Comparison of ENCODE assay signal across 8 mouse cellular contexts in genomic region chr11:85234363-85234989, GRCm38 (mm10). TPM values are rescaled to one million over a fixed set of nuclear protein-coding genes. Genes with fewer than 3 reads are reported as not detected.
DNase-seq lines count a peak whose midpoint lies in the region; ATAC-seq and TF ChIP-seq lines count a peak whose summit lies in the region.

No protein-coding gene starts in this region.

- 0 out of 2 replicates have a peak overlapping the region, but pooled peaks have one; percentile 3 for H3K4me2 ChIP-seq in CH12.LX (ENCODE audit: insufficient read depth, low read depth, poor library complexity, severe bottlenecking)
- peak overlapping the region; percentile 80 for H3K4me2 ChIP-seq in forebrain, embryonic 12.5 days
- peak overlapping the region; percentile 82 for H3K4me2 ChIP-seq in heart, postnatal 0 days (ENCODE audit: low read depth, low read length)
- H3K4me2 ChIP-seq in liver, embryonic 16.5 days (ENCODE audit: low read depth, low read length): peak overlapping the region; percentile 94
- H3K4me2 ChIP-seq in neural tube, embryonic 14.5 days (ENCODE audit: low read depth, low read length): peak overlapping the region; percentile 48

- peak overlapping the region; percentile 76 to 90 (median 84) for H3K4me3 ChIP-seq in CH12.LX (replicated peaks in 1 of 3; ENCODE audit: low read depth in 2 of 3, low read length in 2 of 3, poor library complexity in 1 of 3)
- H3K4me3 ChIP-seq in forebrain, embryonic 12.5 days (replicated peaks): peak overlapping the region; percentile 85
- peak overlapping the region; percentile 86 for H3K4me3 ChIP-seq in heart, postnatal 0 days (ENCODE audit: low read depth, low read length)
- H3K4me3 ChIP-seq in liver, embryonic 16.5 days (ENCODE audit: low read depth, low read length): peak overlapping the region; percentile 95
- peak overlapping the region; percentile 97 for H3K4me3 ChIP-seq in neural tube, embryonic 14.5 days (ENCODE audit: low read depth, low read length)
- H3K4me3 ChIP-seq in testis, adult 2 months (ENCODE audit: control insufficient read depth, low read depth, low read length): peak overlapping the region; percentile 86

- peak; percentile 92 for ATAC-seq in forebrain, embryonic 12.5 days (ENCODE audit: low FRiP score)
- peak; percentile 91 for ATAC-seq in heart, postnatal 0 days (ENCODE audit: insufficient read depth, low read depth)
- peak; percentile 94 for ATAC-seq in liver, embryonic 16.5 days (ENCODE audit: low read depth)
- ATAC-seq in neural tube, embryonic 14.5 days (ENCODE audit: low read depth): peak; percentile 96

- under 1% methylated on average over 61 of the region's 70 CpGs for WGBS in forebrain, embryonic 12.5 days
- under 1% methylated on average over 61 of the region's 70 CpGs for WGBS in heart, postnatal 0 days
- WGBS in liver, embryonic 16.5 days (ENCODE audit: insufficient replicate concordance): under 1% methylated on average over 70 of the region's 70 CpGs
- WGBS in neural tube, embryonic 14.5 days: under 1% methylated on average over 70 of the region's 70 CpGs

- TF ChIP-seq POLR2A in CH12.LX (IDR thresholded peaks at IDR 0.05; ENCODE audit: low read depth, low read length): no peak
- no peak; the same call in 1 of the 2 replicates for TF ChIP-seq POLR2A in testis, adult 2 months (IDR thresholded peaks at IDR 0.05; ENCODE audit: control insufficient read depth, low read depth, low read length)

- H3K79me2 ChIP-seq in CH12.LX (replicated peaks; ENCODE audit: control insufficient read depth, extremely low read depth, insufficient read depth, poor library complexity, severe bottlenecking): peaks cover 50% of the 10 kb centered on the region

- no peaks in the 10 kb centered on the region for H3K9me3 ChIP-seq in CH12.LX (replicated peaks; ENCODE audit: low read length)
- H3K9me3 ChIP-seq in forebrain, embryonic 12.5 days: no peaks in the 10 kb centered on the region
- H3K9me3 ChIP-seq in heart, postnatal 0 days (replicated peaks; ENCODE audit: control insufficient read depth, low read length): no peaks in the 10 kb centered on the region
- H3K9me3 ChIP-seq in liver, embryonic 16.5 days (replicated peaks; ENCODE audit: control insufficient read depth, low read length): no peaks in the 10 kb centered on the region
- no peaks in the 10 kb centered on the region for H3K9me3 ChIP-seq in neural tube, embryonic 14.5 days (ENCODE audit: control insufficient read depth, low read length)

- H3K27me3 ChIP-seq in CH12.LX (replicated peaks): no peaks in the 10 kb centered on the region
- H3K27me3 ChIP-seq in forebrain, embryonic 12.5 days: no peaks in the 10 kb centered on the region
- no peaks in the 10 kb centered on the region for H3K27me3 ChIP-seq in heart, postnatal 0 days (ENCODE audit: control insufficient read depth, insufficient read depth, low read length)
- no peaks in the 10 kb centered on the region for H3K27me3 ChIP-seq in liver, embryonic 16.5 days (ENCODE audit: control insufficient read depth, insufficient read depth, low read depth, low read length)
- H3K27me3 ChIP-seq in neural tube, embryonic 14.5 days (ENCODE audit: control insufficient read depth, insufficient read depth, low read length): no peaks in the 10 kb centered on the region
- H3K27me3 ChIP-seq in testis, adult 2 months (ENCODE audit: control insufficient read depth, insufficient read depth, low read length): no peaks in the 10 kb centered on the region

- TF ChIP-seq CTCF in CH12.LX (conservative IDR thresholded peaks at IDR 0.05 in 1 of 2, IDR thresholded peaks at IDR 0.05 in 1 of 2; ENCODE audit: low read depth in 2 of 2, low read length in 2 of 2): no peak
- TF ChIP-seq CTCF in heart, postnatal 0 days (IDR thresholded peaks at IDR 0.05; ENCODE audit: low read depth): no peak
- no peak for TF ChIP-seq CTCF in testis, adult 2 months (IDR thresholded peaks at IDR 0.05; ENCODE audit: control insufficient read depth, insufficient read depth, insufficient replicate concordance, low read depth, low read length)

- H3K4me1 ChIP-seq in CH12.LX (ENCODE audit: control insufficient read depth in 1 of 2, insufficient read depth in 2 of 2): peaks cover 0 to 27% of the 10 kb centered on the region in 2 experiments; a peak in 2 of 4 replicates
- H3K4me1 ChIP-seq in forebrain, embryonic 12.5 days: peaks cover 16% of the 10 kb centered on the region
- peaks cover 13% of the 10 kb centered on the region; the same call in 1 of the 2 replicates for H3K4me1 ChIP-seq in heart, postnatal 0 days (ENCODE audit: control insufficient read depth, insufficient read depth)
- peaks cover 13% of the 10 kb centered on the region for H3K4me1 ChIP-seq in liver, embryonic 16.5 days (ENCODE audit: control insufficient read depth, low read depth, low read length)
- H3K4me1 ChIP-seq in neural tube, embryonic 14.5 days (ENCODE audit: control insufficient read depth, insufficient read depth, low read length): peaks cover 16% of the 10 kb centered on the region
- H3K4me1 ChIP-seq in testis, adult 2 months (ENCODE audit: control insufficient read depth, insufficient read depth, low read length): peaks cover 5% of the 10 kb centered on the region

- no peak for TF ChIP-seq EP300 in CH12.LX (IDR thresholded peaks at IDR 0.05; ENCODE audit: low read length)
- TF ChIP-seq EP300 in heart, postnatal 0 days (IDR thresholded peaks at IDR 0.05; ENCODE audit: low read depth): no peak

- peak overlapping the region; percentile 84 for H3K27ac ChIP-seq in CH12.LX (ENCODE audit: insufficient read depth, low read depth)
- H3K27ac ChIP-seq in forebrain, embryonic 12.5 days: peak overlapping the region; percentile 100
- peak overlapping the region; percentile 96 for H3K27ac ChIP-seq in heart, postnatal 0 days (ENCODE audit: low read depth)
- H3K27ac ChIP-seq in liver, embryonic 16.5 days (ENCODE audit: low read length): peak overlapping the region; percentile 94
- H3K27ac ChIP-seq in neural tube, embryonic 14.5 days (ENCODE audit: low read depth, low read length): peak overlapping the region; percentile 98
- peak overlapping the region; percentile 93 for H3K27ac ChIP-seq in testis, adult 2 months (ENCODE audit: control insufficient read depth, insufficient read depth, low read depth, low read length)

- peak; percentile 82 for DNase-seq in CH12.LX (ENCODE audit: extremely low read depth)
- peak; percentile 71 for DNase-seq in c-Kit-positive CD71-negative TER-119-negative erythroid progenitor cells, embryonic 14.5 days (ENCODE audit: low read depth)
- peak; percentile 83 for DNase-seq in heart, postnatal 0 days (ENCODE audit: low spot score)
- DNase-seq in kidney, postnatal 4 days: peak; percentile 86 to 92

- H3K9ac ChIP-seq in CH12.LX (ENCODE audit: insufficient read depth, low read depth): peak overlapping the region; percentile 76
- H3K9ac ChIP-seq in forebrain, embryonic 12.5 days: peak overlapping the region; percentile 88
- peak overlapping the region; percentile 90 for H3K9ac ChIP-seq in heart, postnatal 0 days (replicated peaks; ENCODE audit: low read depth, low read length)
- H3K9ac ChIP-seq in liver, embryonic 16.5 days (ENCODE audit: low read depth, low read length): peak overlapping the region; percentile 95
- peak overlapping the region; percentile 98 for H3K9ac ChIP-seq in neural tube, embryonic 14.5 days (replicated peaks; ENCODE audit: low read depth, low read length)

- dilution Hi-C loops in CH12.LX (cut with MboI; ENCODE audit: extremely low pct_ligation_motif_present, extremely low pct_unique_long_range_greater_than_20kb, low sequenced_read_pairs): no loop called here

- TF ChIP-seq RAD21 in CH12.LX (IDR thresholded peaks at IDR 0.05; ENCODE audit: low read depth, low read length): no peak

- in situ Hi-C loops in CH12.LX (cut with MboI; ENCODE audit: low pct_ligation_motif_present, low pct_unique_long_range_greater_than_20kb, low sequenced_read_pairs): no loop called here

- peaks cover 10 to 41% of the 10 kb centered on the region in 2 experiments for H3K36me3 ChIP-seq in CH12.LX (replicated peaks in 1 of 2; ENCODE audit: control insufficient read depth in 1 of 2, insufficient read depth in 1 of 2, low read length in 1 of 2)
- H3K36me3 ChIP-seq in forebrain, embryonic 12.5 days (replicated peaks): peaks cover 11% of the 10 kb centered on the region; the same call in 1 of the 2 replicates
- H3K36me3 ChIP-seq in heart, postnatal 0 days (replicated peaks; ENCODE audit: control insufficient read depth, insufficient read depth, low read length): no peaks in the 10 kb centered on the region; the same call in 1 of the 2 replicates
- no peaks in the 10 kb centered on the region for H3K36me3 ChIP-seq in liver, embryonic 16.5 days (ENCODE audit: control insufficient read depth, insufficient read depth)
- no peaks in the 10 kb centered on the region; the same call in 1 of the 2 replicates for H3K36me3 ChIP-seq in neural tube, embryonic 14.5 days (ENCODE audit: control insufficient read depth, insufficient read depth, low read length)
- H3K36me3 ChIP-seq in testis, adult 2 months (ENCODE audit: control insufficient read depth, insufficient read depth, low read length): no peaks in the 10 kb centered on the region; the same call in 1 of the 2 replicates

TF ChIP-seq in CH12.LX, 34 proteins besides CTCF, POLR2A, EP300 and RAD21 (continues in another document):
- TF ChIP-seq SIN3A (IDR thresholded peaks at IDR 0.05; ENCODE audit: low read length): peak; percentile 72; the same call in 1 of the 2 replicates
- TF ChIP-seq ZNF384 (IDR thresholded peaks at IDR 0.05; ENCODE audit: low read depth, low read length): no peak
- no peak for TF ChIP-seq TCF12 (IDR thresholded peaks at IDR 0.05; ENCODE audit: low read depth, low read length)
- no peak for TF ChIP-seq RCOR1 (conservative IDR thresholded peaks at IDR 0.05; ENCODE audit: low read depth, low read length)
- TF ChIP-seq HCFC1 (IDR thresholded peaks at IDR 0.05; ENCODE audit: low read depth, low read length): no peak; the same call in 1 of the 2 replicates
- TF ChIP-seq E2F4 (IDR thresholded peaks at IDR 0.05; ENCODE audit: insufficient replicate concordance, low read depth, low read length): no peak
- no peak for TF ChIP-seq PAX5 (IDR thresholded peaks at IDR 0.05; ENCODE audit: low read length)
- TF ChIP-seq UBTF (IDR thresholded peaks at IDR 0.05; ENCODE audit: low read depth, low read length): peak; percentile 94
- TF ChIP-seq MAFK (IDR thresholded peaks at IDR 0.05; ENCODE audit: insufficient replicate concordance, low read length): no peak

RNA-seq across cellular contexts. Expression of gene Appbp2, which starts 0.5 kb away (rescaled TPM):
- total RNA-seq in CH12.LX (2012; rRNA removed) (31.1 and 36.7 TPM in 2 replicates), CH12.LX (2014; rRNA removed) (32.2 and 37.4 TPM in 2 replicates)
- polyA plus RNA-seq in CH12.LX (2012; ENCODE audit: insufficient read length, low read depth): 34.8 and 36.6 TPM in 2 replicates
- 54.6 and 56.7 TPM in 2 replicates for polyA plus RNA-seq in forebrain, embryonic 12.5 days (2016; fragmentation: Nextera tagmentation; extraction: Ambion mirVana)
- 36.1 and 38.8 TPM in 2 replicates for total RNA-seq in heart, postnatal 0 days (2014; rRNA removed; ENCODE audit: low replicate concordance)
- 21.7 and 24.2 TPM in 2 replicates for polyA plus RNA-seq in heart, postnatal 0 days (2015; fragmentation: Nextera tagmentation; extraction: Ambion mirVana)
- 10.9 and 11.4 TPM in 2 replicates for polyA plus RNA-seq in liver, embryonic 16.5 days (2015; fragmentation: Nextera tagmentation; extraction: Ambion mirVana)
- polyA plus RNA-seq in neural tube, embryonic 14.5 days (2014; fragmentation: Nextera tagmentation; extraction: Ambion mirVana): 61.0 and 63.7 TPM in 2 replicates
- polyA plus RNA-seq in testis, adult 2 months (2012; rRNA removed): 11.1 and 13.4 TPM in 2 replicates

Comparison
In these comparisons a context has a peak if more than half of its experiments do, and no peak if none do; other contexts are left out.
1. Peak in every context shown above with its lines: DNase-seq, ATAC-seq, H3K4me3 ChIP-seq and H3K27ac ChIP-seq.
2. H3K4me2 ChIP-seq: peak in every context shown above with its lines; median percentile 94 in liver, embryonic 16.5 days; 82 in heart, postnatal 0 days; 80 in forebrain, embryonic 12.5 days; 48 in neural tube, embryonic 14.5 days; 3 in CH12.LX.